ENCODE assay signal across 8 mouse cellular contexts in the genomic region with DNA sequence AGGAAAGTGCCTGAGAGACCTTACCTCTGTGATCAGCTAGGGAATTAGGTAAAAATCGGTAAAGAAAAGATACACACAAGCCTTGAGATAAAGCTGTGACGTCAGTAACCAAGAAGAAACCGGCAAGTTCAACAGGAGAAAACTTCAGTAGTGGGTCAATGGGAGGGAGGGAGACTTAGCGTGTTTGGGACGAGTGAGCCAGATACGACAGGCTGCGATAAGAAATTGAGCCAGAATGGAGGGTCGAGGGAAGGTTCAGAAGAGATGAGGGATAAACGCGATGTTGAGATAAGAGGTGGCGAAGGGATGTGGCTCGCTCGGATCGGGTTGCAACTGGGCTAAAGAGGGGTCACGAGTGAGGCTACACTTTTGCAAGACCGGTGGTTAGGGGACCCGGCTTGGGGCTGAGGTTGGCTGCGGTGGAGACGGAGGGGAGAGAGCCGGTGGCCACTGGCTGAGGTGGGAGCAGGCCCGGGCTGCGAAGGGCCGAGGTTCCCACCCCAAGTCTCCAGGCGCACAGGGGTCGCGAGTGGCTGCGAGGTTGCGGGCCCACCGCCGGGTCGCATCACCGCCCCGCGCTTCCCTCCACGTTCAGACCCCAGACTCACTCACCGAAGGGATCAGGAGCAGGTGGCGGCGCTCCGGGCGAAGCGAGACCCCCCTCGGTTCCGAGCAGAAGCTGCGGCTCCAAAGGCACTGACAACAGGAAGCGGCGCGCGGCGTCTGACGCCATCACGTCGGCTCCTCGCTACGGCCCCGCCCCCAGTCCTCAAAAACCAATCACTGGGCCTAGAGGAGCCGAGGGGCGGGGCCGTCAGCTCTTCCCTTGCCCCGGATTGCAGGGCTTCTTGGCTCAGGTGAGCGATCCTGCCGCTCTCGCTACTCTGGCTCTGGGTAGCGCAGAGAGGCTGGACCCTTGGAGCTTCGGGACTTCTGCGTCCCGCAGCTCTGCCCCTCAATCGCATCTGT. TPM values are rescaled to one million over a fixed set of nuclear protein-coding genes. Genes with fewer than 3 reads are reported as not detected.
A peak's percentile ranks its signal among the peaks of the same experiment; 100 is the strongest.
DNase-seq lines count a peak whose midpoint lies in the region; ATAC-seq and TF ChIP-seq lines count a peak whose summit lies in the region.

A gene (minus strand): TSS at position 707 of the 969 bp plus-strand sequence.

- DNase-seq in ES-E14 (ENCODE audit: low read depth, low spot score) = peak; percentile 96
- peak; percentile 96 for DNase-seq in cerebellum, adult 11-12 months
- DNase-seq in heart, postnatal 25 days (ENCODE audit: low spot score) = peak; percentile 92
- DNase-seq in layer of hippocampus, adult 18-20 months (ENCODE audit: low spot score in 2 of 2) = peak; percentile 93 to 97
- peak; percentile 93 for DNase-seq in lung, adult 2 months
- peak; percentile 94 for DNase-seq in thymus, adult 18-20 months

- peak; percentile 99 for ATAC-seq in forebrain, embryonic 15.5 days (replicated peaks)
- peak; percentile 91 for ATAC-seq in neutrophil, adult 5-6 weeks (ENCODE audit: extremely low read depth, insufficient number of reproducible peaks, low FRiP score, poor library complexity, severe bottlenecking)

- peaks cover 10 to 16% of the 10 kb centered on the region in 2 experiments for H3K4me1 ChIP-seq in ES-E14 (ENCODE audit: control insufficient read depth in 2 of 2, insufficient read depth in 2 of 2, low read length in 2 of 2, poor library complexity in 1 of 2)
- peaks cover 25% of the 10 kb centered on the region for H3K4me1 ChIP-seq in forebrain, embryonic 15.5 days
- H3K4me1 ChIP-seq in lung, adult 2 months (ENCODE audit: control insufficient read depth, insufficient read depth, low read length) = peaks cover 5% of the 10 kb centered on the region

- intact Hi-C loops in heart, postnatal 25 days (cut with DNase I) = loop anchor here (5.0 to 10.0 kb wide), 2 partner anchors 35 to 247 kb away; no protein-coding TSS in a partner anchor

- in situ Hi-C loops in ES-E14 (cut with MboI; ENCODE audit: low sequenced_read_pairs in 2 of 2, unreplicated experiment in 2 of 2) = no loop called here

- peak within 1 kb of the TSS; percentile 58 for H3K4me2 ChIP-seq in forebrain, embryonic 15.5 days (replicated peaks)

- H3K27me3 ChIP-seq in forebrain, embryonic 15.5 days = no peaks in the 10 kb centered on the region

- peak; percentile 77; the same call in 1 of the 2 replicates for TF ChIP-seq POLR2A in lung, adult 2 months (IDR thresholded peaks at IDR 0.05; ENCODE audit: borderline replicate concordance, extremely low read depth, low read depth, low read length)

- peak within 1 kb of the TSS; percentile 80 to 87 for H3K4me3 ChIP-seq in ES-E14 (ENCODE audit: insufficient read depth in 1 of 2, low read depth in 1 of 2, low read length in 2 of 2, poor library complexity in 1 of 2, severe bottlenecking in 1 of 2)
- H3K4me3 ChIP-seq in forebrain, embryonic 15.5 days = peak within 1 kb of the TSS; percentile 59
- peak within 1 kb of the TSS; percentile 90 for H3K4me3 ChIP-seq in lung, adult 2 months (replicated peaks; ENCODE audit: extremely low read depth, low read depth, low read length)

- under 1% methylated on average over 67 of the region's 67 CpGs for WGBS in forebrain, embryonic 15.5 days
- under 1% methylated on average over 67 of the region's 67 CpGs for WGBS in lung, adult 2 months

- no peaks in the 10 kb centered on the region; the same call in 1 of the 2 replicates for H3K36me3 ChIP-seq in ES-E14 (ENCODE audit: control insufficient read depth, insufficient read depth, low read length, poor library complexity, severe bottlenecking)
- H3K36me3 ChIP-seq in forebrain, embryonic 15.5 days = no peaks in the 10 kb centered on the region

- H3K9ac ChIP-seq in ES-E14 (ENCODE audit: insufficient read depth, low read depth, low read length, poor library complexity, severe bottlenecking) = peak within 1 kb of the TSS; percentile 85
- peak within 1 kb of the TSS; percentile 71 for H3K9ac ChIP-seq in forebrain, embryonic 15.5 days (replicated peaks)

- H3K27ac ChIP-seq in ES-E14 (ENCODE audit: insufficient read depth, low read depth, low read length, poor library complexity, severe bottlenecking) = peak within 1 kb of the TSS; percentile 68
- peak within 1 kb of the TSS; percentile 59 for H3K27ac ChIP-seq in forebrain, embryonic 15.5 days (replicated peaks)

- TF ChIP-seq CTCF in lung, adult 2 months (IDR thresholded peaks at IDR 0.05; ENCODE audit: insufficient read depth, low read length) = no peak

- H3K9me3 ChIP-seq in ES-E14 (ENCODE audit: control insufficient read depth, insufficient read depth, low read depth, low read length) = no peaks in the 10 kb centered on the region
- no peaks in the 10 kb centered on the region for H3K9me3 ChIP-seq in forebrain, embryonic 15.5 days

TF ChIP-seq in ES-E14, 5 proteins besides CTCF, POLR2A, EP300 and RAD21:
- TF ChIP-seq MAFK (IDR thresholded peaks at IDR 0.05; ENCODE audit: insufficient read depth, low read depth, low read length) = no peak
- TF ChIP-seq ZNF384 (IDR thresholded peaks at IDR 0.05; ENCODE audit: low read depth, low read length) = no peak
- TF ChIP-seq CHD2 (IDR thresholded peaks at IDR 0.05; ENCODE audit: low read depth, low read length) = no peak
- no peak for TF ChIP-seq HCFC1 (IDR thresholded peaks at IDR 0.05; ENCODE audit: borderline replicate concordance, insufficient read depth, low read length)
- TF ChIP-seq ZC3H11A (IDR thresholded peaks at IDR 0.05; ENCODE audit: borderline replicate concordance, low read depth, low read length) = no peak
TF ChIP-seq in ES-E14: peak in this region for 0.

RNA-seq across cellular contexts. Expression of the gene that starts here (rescaled TPM):
- total RNA-seq in ES-E14 (2012; rRNA removed) = 11.7 and 12.3 TPM in 2 replicates
- 8.8 and 8.9 TPM in 2 replicates for polyA plus RNA-seq in forebrain, embryonic 15.5 days (2015; fragmentation: Nextera tagmentation; extraction: Ambion mirVana)
- 10 to 100 TPM in 1 of 2 experiments, 1 to 10 TPM in 1; 10.0 to 10.7 TPM for total RNA-seq in heart, postnatal 25 days (2021)
- total RNA-seq in layer of hippocampus, adult 18-20 months (2021) = 10 to 100 TPM; 19.8 to 21.2 TPM
- 23.9 and 28.0 TPM in 2 replicates for polyA plus RNA-seq in lung, adult 2 months (2012; rRNA removed)
- 28.5 and 29.7 TPM in 2 replicates for total RNA-seq in neutrophil, adult 5-6 weeks (2017)

Comparison
In these comparisons a context has a peak if more than half of its experiments do, and no peak if none do; other contexts are left out.
1. Peak in every context shown above with its lines: DNase-seq, ATAC-seq, H3K4me3 ChIP-seq and H3K27ac ChIP-seq.